Mouse (Mus musculus): ENCODE data around the gene Strada. TPM values are rescaled to one million over a fixed set of nuclear protein-coding genes. Genes with fewer than 3 reads are reported as not detected.

Gene Strada
- polyA plus RNA-seq, 1 experiment: 51.9 TPM

DNA sequence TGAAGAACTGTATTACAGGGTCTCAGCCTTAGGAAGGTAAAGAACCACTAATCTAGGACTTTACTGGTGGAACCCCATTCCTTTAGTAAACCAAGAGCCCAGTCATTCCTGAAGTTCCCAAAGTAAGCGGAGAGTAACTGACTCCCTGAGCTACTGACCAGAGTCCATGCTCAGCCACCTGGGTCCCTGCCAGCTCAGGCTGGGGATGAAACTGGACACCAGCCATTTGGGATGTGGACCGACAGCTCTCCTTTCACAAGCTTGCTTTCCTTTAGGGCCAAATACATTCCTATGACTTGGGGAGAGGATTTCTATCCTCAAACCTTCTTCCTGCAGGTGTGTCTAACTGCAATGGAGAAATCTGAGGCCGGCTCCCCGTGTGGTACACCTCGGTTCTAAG lies 27.6 kb downstream of the Strada start:
- no peak for TF ChIP-seq POLR2A (IDR thresholded peaks at IDR 0.05; ENCODE audit: extremely low read depth, insufficient read depth, low read length)
- TF ChIP-seq CTCF (IDR thresholded peaks at IDR 0.05; ENCODE audit: extremely low read depth, insufficient read depth, low read length): no peak
- Histone ChIP-seq H3K4me1 (ENCODE audit: control insufficient read depth, insufficient read depth, low read length) (peaks cover 5% of the 10 kb centered on the region), H3K4me3 (ENCODE audit: insufficient read depth, low read length) (no peak overlapping the region), H3K27ac (ENCODE audit: insufficient read depth, low read length) (no peak overlapping the region)

DNA sequence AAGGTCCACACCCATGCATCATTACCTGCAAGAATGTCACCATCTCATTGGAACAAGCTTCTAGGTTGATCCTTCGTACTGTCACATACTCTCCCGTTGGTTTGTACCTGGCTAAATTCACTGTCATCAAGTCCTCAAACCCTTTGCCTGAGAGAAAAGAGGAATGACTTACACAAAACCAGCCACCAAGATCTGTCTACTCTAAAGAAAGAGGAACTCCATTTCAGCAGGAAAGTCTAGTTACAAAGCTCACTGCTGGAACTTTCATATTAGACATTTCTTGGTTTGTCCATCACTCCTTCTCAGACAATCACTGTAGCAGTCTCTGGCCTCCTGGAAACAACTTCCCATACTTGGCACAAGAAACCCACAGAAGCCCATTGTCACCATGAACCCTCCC lies 28.7 kb downstream of the Strada start:
- H3K4me1 ChIP-seq (ENCODE audit: control insufficient read depth, insufficient read depth, low read length): peaks cover 1% of the 10 kb centered on the region; the same call in 1 of the 2 replicates
- no peak overlapping the region for H3K4me3 ChIP-seq (ENCODE audit: insufficient read depth, low read length)
- no peak for TF ChIP-seq POLR2A (IDR thresholded peaks at IDR 0.05; ENCODE audit: extremely low read depth, insufficient read depth, low read length)
- TF ChIP-seq CTCF (IDR thresholded peaks at IDR 0.05; ENCODE audit: extremely low read depth, insufficient read depth, low read length): no peak
- no peak overlapping the region for H3K27ac ChIP-seq (ENCODE audit: insufficient read depth, low read length)

DNA sequence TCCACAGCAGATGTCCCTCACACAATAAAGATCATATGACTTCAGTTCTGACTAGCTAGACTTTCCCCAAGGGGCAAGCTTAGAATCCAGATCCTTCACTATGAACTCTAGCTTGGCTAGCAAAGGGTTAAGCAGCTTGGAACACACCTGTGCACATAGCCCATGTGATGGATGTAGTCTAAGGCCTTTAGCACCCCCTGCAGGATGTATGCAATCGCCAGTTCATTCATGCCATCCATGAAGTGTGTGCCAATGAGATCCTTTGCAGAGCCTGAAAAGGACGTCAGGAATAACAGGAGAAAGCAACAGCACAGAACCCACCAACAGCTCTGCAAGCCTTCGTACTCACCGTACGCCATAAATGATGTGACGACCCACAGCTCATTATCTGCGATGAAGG lies 31.2 kb downstream of the Strada start:
- H3K4me1 ChIP-seq (ENCODE audit: control insufficient read depth, insufficient read depth, low read length): peaks cover 1% of the 10 kb centered on the region; the same call in 1 of the 2 replicates
- no peak for TF ChIP-seq CTCF (IDR thresholded peaks at IDR 0.05; ENCODE audit: extremely low read depth, insufficient read depth, low read length)
- no peak for TF ChIP-seq POLR2A (IDR thresholded peaks at IDR 0.05; ENCODE audit: extremely low read depth, insufficient read depth, low read length)
- H3K4me3 ChIP-seq (ENCODE audit: insufficient read depth, low read length): no peak overlapping the region

DNA sequence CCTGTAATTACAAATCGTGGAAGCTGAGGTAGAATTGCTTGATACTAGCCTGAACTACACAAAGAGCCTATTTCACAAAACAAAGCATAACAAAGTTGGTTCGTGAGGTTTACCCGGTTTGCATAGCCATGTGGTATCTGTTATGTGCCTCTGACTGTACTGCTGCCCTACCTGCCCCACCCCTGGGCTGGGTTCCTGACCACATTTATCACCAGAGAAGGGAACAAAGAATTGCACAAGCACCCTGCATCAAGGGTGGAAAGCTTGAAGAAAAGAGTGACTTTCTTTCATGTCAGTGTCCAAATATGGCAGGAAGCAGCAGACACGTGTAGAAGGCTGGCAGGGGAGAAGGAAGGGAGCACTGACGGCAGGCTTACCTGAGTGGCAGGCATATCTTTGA lies 34.5 kb downstream of the Strada start:
- H3K4me3 ChIP-seq (ENCODE audit: insufficient read depth, low read length): no peak overlapping the region
- H3K4me1 ChIP-seq (ENCODE audit: control insufficient read depth, insufficient read depth, low read length): no peaks in the 10 kb centered on the region
- no peak overlapping the region for H3K27ac ChIP-seq (ENCODE audit: insufficient read depth, low read length)
- TF ChIP-seq CTCF (IDR thresholded peaks at IDR 0.05; ENCODE audit: extremely low read depth, insufficient read depth, low read length) (no peak), POLR2A (IDR thresholded peaks at IDR 0.05; ENCODE audit: extremely low read depth, insufficient read depth, low read length) (no peak)

More for the DNA sequence above, 31.2 kb downstream of the Strada start:
- no peak overlapping the region for H3K27ac ChIP-seq (ENCODE audit: insufficient read depth, low read length)

DNA sequence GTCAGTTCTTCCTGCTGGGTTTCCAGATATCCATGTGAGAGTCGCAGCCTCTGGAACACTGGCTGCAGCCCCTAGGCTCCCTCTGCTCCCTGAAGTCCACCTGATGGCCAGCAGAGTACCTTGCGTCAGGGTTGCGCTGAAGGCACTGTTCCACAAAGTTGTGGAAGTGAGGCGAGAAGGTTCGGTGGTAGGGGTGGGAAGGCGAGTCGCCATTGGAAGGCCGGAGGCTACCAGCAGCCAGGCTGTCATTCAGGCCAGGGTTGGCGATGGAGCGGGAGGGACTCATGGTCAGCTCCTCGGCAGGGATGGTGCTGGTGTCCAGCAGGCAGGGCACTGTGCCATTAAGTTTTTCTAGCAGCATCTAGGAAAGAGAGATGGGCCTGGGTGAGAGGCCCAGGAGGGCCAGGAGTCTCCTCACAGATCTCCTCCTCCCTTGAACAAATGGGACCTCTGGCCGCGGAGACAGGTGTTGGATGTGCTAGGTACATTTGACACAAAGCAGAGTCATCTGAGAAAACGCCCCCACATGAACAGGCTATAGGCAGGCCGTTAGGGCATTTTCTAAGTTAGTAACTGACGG lies 37.3 kb downstream of the Strada start:
- Histone ChIP-seq H3K4me1 (ENCODE audit: control insufficient read depth, insufficient read depth, low read length) (no peaks in the 10 kb centered on the region), H3K4me3 (ENCODE audit: insufficient read depth, low read length) (no peak overlapping the region), H3K27ac (ENCODE audit: insufficient read depth, low read length) (no peak overlapping the region)
- TF ChIP-seq CTCF (IDR thresholded peaks at IDR 0.05; ENCODE audit: extremely low read depth, insufficient read depth, low read length): no peak
- no peak for TF ChIP-seq POLR2A (IDR thresholded peaks at IDR 0.05; ENCODE audit: extremely low read depth, insufficient read depth, low read length)

DNA sequence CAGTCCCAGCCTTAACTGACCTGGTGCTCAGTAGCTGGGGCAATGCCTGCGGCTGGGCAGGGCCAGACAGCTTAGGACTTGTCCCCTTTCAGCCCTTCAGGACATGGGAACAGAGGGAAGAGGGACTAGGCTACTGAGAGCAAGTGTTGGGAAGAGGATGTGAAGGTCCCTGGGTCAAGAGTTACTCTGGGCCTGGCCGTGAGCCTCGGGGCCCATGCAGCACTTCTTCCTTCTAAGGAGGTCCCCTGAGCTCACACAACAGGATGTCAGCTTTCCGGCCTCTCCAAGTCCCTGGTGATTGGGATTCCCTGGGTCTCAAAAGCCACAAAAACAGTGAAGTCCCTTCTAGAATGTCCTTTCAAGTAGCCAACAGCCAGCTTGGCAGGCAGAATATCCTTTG lies 38.4 kb downstream of the Strada start:
- Histone ChIP-seq H3K27ac (ENCODE audit: insufficient read depth, low read length) (no peak overlapping the region), H3K4me3 (ENCODE audit: insufficient read depth, low read length) (no peak overlapping the region), H3K4me1 (ENCODE audit: control insufficient read depth, insufficient read depth, low read length) (no peaks in the 10 kb centered on the region)
- TF ChIP-seq CTCF (IDR thresholded peaks at IDR 0.05; ENCODE audit: extremely low read depth, insufficient read depth, low read length) (no peak), POLR2A (IDR thresholded peaks at IDR 0.05; ENCODE audit: extremely low read depth, insufficient read depth, low read length) (no peak)

DNA sequence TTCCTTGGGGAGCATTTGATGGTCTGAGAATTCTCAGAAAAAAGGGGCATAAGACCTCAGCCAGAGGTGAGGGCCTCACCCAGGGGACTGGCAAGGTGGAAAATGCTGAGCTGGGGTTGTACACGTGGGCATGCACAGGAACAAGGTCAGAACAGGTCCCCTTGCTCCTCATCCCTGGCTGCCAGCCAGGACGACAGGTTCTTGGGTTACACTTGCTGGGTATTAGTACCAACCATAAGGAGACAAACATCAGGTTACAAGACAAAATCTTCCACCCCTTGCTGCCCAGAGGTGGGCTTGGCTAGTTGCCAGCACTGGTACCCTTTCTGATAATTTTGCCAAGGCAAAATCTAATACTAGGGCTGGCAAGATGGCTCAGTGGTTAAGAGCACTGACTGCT lies 39.7 kb downstream of the Strada start:
- no peak overlapping the region for H3K27ac ChIP-seq (ENCODE audit: insufficient read depth, low read length)
- H3K4me3 ChIP-seq (ENCODE audit: insufficient read depth, low read length): no peak overlapping the region
- TF ChIP-seq CTCF (IDR thresholded peaks at IDR 0.05; ENCODE audit: extremely low read depth, insufficient read depth, low read length): no peak
- TF ChIP-seq POLR2A (IDR thresholded peaks at IDR 0.05; ENCODE audit: extremely low read depth, insufficient read depth, low read length): no peak
- H3K4me1 ChIP-seq (ENCODE audit: control insufficient read depth, insufficient read depth, low read length): no peaks in the 10 kb centered on the region; the same call in 1 of the 2 replicates

DNA sequence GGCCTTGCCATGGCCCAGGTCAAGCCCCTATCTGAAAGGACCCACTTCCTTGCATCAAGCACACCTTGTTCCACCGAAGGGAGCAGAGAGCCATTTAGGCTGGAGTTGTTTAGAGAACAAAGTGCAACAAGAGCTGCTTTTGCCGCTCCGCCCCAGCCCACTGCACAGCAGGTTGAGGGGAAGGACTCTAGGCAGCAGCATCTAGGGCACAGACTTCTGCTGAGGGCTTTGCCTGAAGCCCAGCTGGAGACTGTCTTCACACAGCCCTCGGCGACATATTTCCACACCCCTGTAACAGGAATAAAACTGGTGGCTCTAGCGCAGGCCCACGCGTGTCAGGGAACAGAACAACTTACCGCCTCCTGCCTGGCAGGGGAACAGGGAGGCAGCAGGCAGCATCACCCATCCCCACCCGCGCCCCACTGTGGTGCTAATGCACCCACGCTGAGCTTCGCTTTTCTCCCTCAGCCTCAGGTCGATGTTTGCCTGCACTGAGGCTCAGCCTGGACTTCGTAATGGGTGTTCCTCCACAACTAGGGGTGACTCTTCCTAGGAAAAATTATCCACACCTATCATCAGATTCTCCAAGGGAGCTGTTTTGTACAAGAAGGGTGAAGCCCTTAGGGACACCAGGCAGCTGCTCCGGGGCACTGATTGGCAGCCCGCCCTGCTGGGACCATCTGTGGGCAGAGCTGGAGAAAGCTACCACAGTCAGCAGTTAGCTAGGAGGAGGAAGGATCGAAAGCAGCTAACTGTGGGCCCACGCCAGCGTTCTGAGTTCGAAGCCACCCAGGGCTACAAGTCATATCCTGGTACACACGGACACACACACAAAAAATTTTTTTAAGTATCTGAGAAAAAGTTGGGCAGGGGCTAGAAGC lies 40.9 kb downstream of the Strada start, which contains the start of the genes Gm10840 and Limd2:
Gm10840 (plus strand) TSS at position 10 of the 881 bp plus-strand sequence.
Limd2 (minus strand) TSS at position 20 of the 881 bp plus-strand sequence.
- Histone ChIP-seq H3K27ac (ENCODE audit: insufficient read depth, low read length) (peak within 1 kb of the TSS; percentile 100), H3K4me3 (ENCODE audit: insufficient read depth, low read length) (peak within 1 kb of the TSS; percentile 93), H3K4me1 (ENCODE audit: control insufficient read depth, insufficient read depth, low read length) (no peaks in the 10 kb centered on the region; the same call in 1 of the 2 replicates)
- TF ChIP-seq POLR2A (IDR thresholded peaks at IDR 0.05; ENCODE audit: extremely low read depth, insufficient read depth, low read length): peak; percentile 76
- no peak for TF ChIP-seq CTCF (IDR thresholded peaks at IDR 0.05; ENCODE audit: extremely low read depth, insufficient read depth, low read length)

DNA sequence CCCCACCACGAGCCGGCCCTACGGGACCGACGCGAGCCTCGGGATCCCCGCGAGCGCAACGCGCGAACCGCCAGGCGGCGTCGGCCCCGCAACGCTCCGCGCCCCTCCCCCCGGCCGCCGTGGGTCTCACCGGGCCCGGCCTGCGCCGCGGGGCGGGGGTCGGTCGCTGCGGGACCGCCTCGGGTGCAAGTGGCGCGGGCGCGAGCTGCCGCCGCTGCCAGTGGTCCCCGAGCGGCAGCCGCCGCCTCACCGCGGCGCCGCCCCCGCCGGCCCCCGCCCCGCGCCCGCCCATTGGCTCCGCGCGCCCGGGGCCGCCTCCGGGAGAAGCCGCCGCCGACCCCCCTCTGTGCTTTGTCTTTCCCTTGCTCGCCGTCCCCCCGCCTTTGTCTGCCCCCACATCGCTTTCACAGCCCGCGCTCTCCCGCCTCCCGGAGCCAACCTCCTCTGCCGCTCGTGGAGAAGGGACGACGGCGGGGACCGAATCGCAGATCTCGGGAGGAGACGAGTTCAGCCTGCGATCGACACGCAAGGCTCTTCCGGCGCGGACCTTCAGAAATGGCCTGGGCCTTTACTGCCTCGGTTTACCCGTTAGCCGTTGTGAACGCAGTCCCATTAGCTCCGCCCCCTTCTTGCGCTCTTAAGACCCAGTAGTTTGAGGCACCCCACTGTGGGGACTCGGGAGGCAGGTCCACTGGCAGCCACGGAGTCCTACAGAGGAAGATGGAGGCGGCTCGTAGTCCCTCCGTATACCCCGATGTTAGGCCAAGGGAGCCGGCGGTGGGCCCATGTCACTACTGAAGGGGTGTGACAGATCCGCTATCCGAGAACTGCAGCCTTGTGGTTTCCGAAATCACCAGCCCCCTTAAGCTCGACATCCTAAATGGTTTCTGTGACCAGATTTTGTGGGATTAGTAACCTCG lies 41.8 kb downstream of the Strada start:
- Histone ChIP-seq H3K4me1 (ENCODE audit: control insufficient read depth, insufficient read depth, low read length) (no peaks in the 10 kb centered on the region; the same call in 1 of the 2 replicates), H3K27ac (ENCODE audit: insufficient read depth, low read length) (peak overlapping the region; percentile 100), H3K4me3 (ENCODE audit: insufficient read depth, low read length) (peak overlapping the region; percentile 93)
- peak; percentile 62 for TF ChIP-seq POLR2A (IDR thresholded peaks at IDR 0.05; ENCODE audit: extremely low read depth, insufficient read depth, low read length)
- no peak for TF ChIP-seq CTCF (IDR thresholded peaks at IDR 0.05; ENCODE audit: extremely low read depth, insufficient read depth, low read length)
